Mouse (Mus musculus) lung, adult 2 months (tissue): ENCODE measurements around the gene Metap1d.

Experiments used
- CTCF ChIP-seq: fragments of 200-500 bp; IDR thresholded peaks from 2 replicates; pipeline ENCODE4 v1.5.1; 2011; ENCODE audit warnings: mild to moderate bottlenecking, low read length, control low read depth; ENCODE audit not compliant: insufficient read depth
- POLR2A ChIP-seq: fragments of 200-500 bp; IDR thresholded peaks from 2 replicates; pipeline ENCODE4 v1.6.1; 2011; ENCODE audit warnings: low read depth, mild to moderate bottlenecking, control low read depth, low read length, borderline replicate concordance; ENCODE audit errors: extremely low read depth

- TF ChIP-seq CTCF, result no peak
- no peak for TF ChIP-seq POLR2A
These were observed 87.7 kb downstream of the Metap1d start for GRCm38 (mm10) chr2:71540611-71541417.
